Mouse (Mus musculus): ENCODE measurements around the gene Fam187a. TPM values are rescaled to one million over a fixed set of nuclear protein-coding genes. Genes with fewer than 3 reads are reported as not detected.

The Fam187a gene
- polyA plus RNA-seq, 1 experiment from 2014 or later = not detected

- no peaks in the 10 kb centered on the region for H3K36me3 ChIP-seq
- H3K4me3 ChIP-seq (replicated peaks) = no peak overlapping the region
- H3K27me3 ChIP-seq (replicated peaks) = peaks cover 23% of the 10 kb centered on the region; the same call in 1 of the 2 replicates
- ATAC-seq (ENCODE audit: low FRiP score) = no peak
- H3K27ac ChIP-seq (replicated peaks) = no peak overlapping the region
- H3K9ac ChIP-seq (replicated peaks) = no peak overlapping the region
- WGBS = 88% methylated on average over 10 of the region's 10 CpGs
- H3K4me2 ChIP-seq = no peak overlapping the region
- H3K9me3 ChIP-seq (replicated peaks) = no peaks in the 10 kb centered on the region
- H3K4me1 ChIP-seq = no peaks in the 10 kb centered on the region
Observed at GRCm38 (mm10) chr11:102930672-102931071, 45.7 kb downstream of the Fam187a start.

- peaks cover 34% of the 10 kb centered on the region for H3K27me3 ChIP-seq (replicated peaks)
- H3K4me3 ChIP-seq (replicated peaks) = no peak overlapping the region
- 39% methylated on average over 4 of the region's 4 CpGs for WGBS
Observed at GRCm38 (mm10) chr11:102936272-102936671, 51.3 kb downstream of the Fam187a start.

More at GRCm38 (mm10) chr11:102936272-102936671, 51.3 kb downstream of the Fam187a start:
- Histone ChIP-seq H3K4me1 (peaks cover 22% of the 10 kb centered on the region), H3K4me2 (no peak overlapping the region), H3K36me3 (no peaks in the 10 kb centered on the region), H3K9me3 (replicated peaks) (no peaks in the 10 kb centered on the region), H3K27ac (replicated peaks) (no peak overlapping the region), H3K9ac (replicated peaks) (no peak overlapping the region)
- ATAC-seq (ENCODE audit: low FRiP score) = no peak

Other genes starting within 250 kb of the Fam187a start
- 0.19 and 0.27 TPM in 2 replicates for gene Meioc, start 221.5 kb upstream of the Fam187a start, polyA plus RNA-seq (2015; fragmentation: Nextera tagmentation; extraction: Ambion mirVana)
- 37.4 and 38.2 TPM in 2 replicates for gene Ccdc43, start 187.4 kb upstream of the Fam187a start, polyA plus RNA-seq (2015; fragmentation: Nextera tagmentation; extraction: Ambion mirVana)
- gene Adam11, start 123.7 kb upstream of the Fam187a start, polyA plus RNA-seq (2015; fragmentation: Nextera tagmentation; extraction: Ambion mirVana) = 28.3 and 34.0 TPM in 2 replicates
- 31.9 and 32.8 TPM in 2 replicates for gene Gjc1, start 65.5 kb upstream of the Fam187a start, polyA plus RNA-seq (2015; fragmentation: Nextera tagmentation; extraction: Ambion mirVana)
- 10.5 and 11.8 TPM in 2 replicates for gene Higd1b, start 49.3 kb upstream of the Fam187a start, polyA plus RNA-seq (2015; fragmentation: Nextera tagmentation; extraction: Ambion mirVana)
- gene Eftud2, start 4.2 kb upstream of the Fam187a start, polyA plus RNA-seq (2015; fragmentation: Nextera tagmentation; extraction: Ambion mirVana) = 121 and 147 TPM in 2 replicates
- gene Ccdc103, start 4.0 kb upstream of the Fam187a start, polyA plus RNA-seq (2015; fragmentation: Nextera tagmentation; extraction: Ambion mirVana) = 1.5 and 1.7 TPM in 2 replicates
- gene Gfap, start 15.7 kb downstream of the Fam187a start, polyA plus RNA-seq (2015; fragmentation: Nextera tagmentation; extraction: Ambion mirVana) = 2.4 and 4.2 TPM in 2 replicates
- 1.9 and 3.9 TPM in 2 replicates for gene Kif18b, start 40.0 kb downstream of the Fam187a start, polyA plus RNA-seq (2015; fragmentation: Nextera tagmentation; extraction: Ambion mirVana)
- gene C1ql1, start 61.5 kb downstream of the Fam187a start, polyA plus RNA-seq (2015; fragmentation: Nextera tagmentation; extraction: Ambion mirVana) = 4.4 TPM in 2 replicates
- gene Nmt1, start 143.0 kb downstream of the Fam187a start, polyA plus RNA-seq (2015; fragmentation: Nextera tagmentation; extraction: Ambion mirVana) = 33.8 and 39.3 TPM in 2 replicates
- gene Dcakd, start 143.2 kb downstream of the Fam187a start, polyA plus RNA-seq (2015; fragmentation: Nextera tagmentation; extraction: Ambion mirVana) = 149 and 153 TPM in 2 replicates
- 3.2 and 3.4 TPM in 2 replicates for gene Plcd3, start 216.5 kb downstream of the Fam187a start, polyA plus RNA-seq (2015; fragmentation: Nextera tagmentation; extraction: Ambion mirVana)
- 9.3 and 10.4 TPM in 2 replicates for gene Acbd4, start 216.5 kb downstream of the Fam187a start, polyA plus RNA-seq (2015; fragmentation: Nextera tagmentation; extraction: Ambion mirVana)
- gene Hexim1, start 231.1 kb downstream of the Fam187a start, polyA plus RNA-seq (2015; fragmentation: Nextera tagmentation; extraction: Ambion mirVana) = 4.3 and 4.5 TPM in 2 replicates
- gene Hexim2, start 247.3 kb downstream of the Fam187a start, polyA plus RNA-seq (2015; fragmentation: Nextera tagmentation; extraction: Ambion mirVana) = 28.4 and 29.0 TPM in 2 replicates